Mouse (Mus musculus) forebrain, embryonic 10.5 days (tissue): ENCODE measurements around the gene Gm28042. TPM values are rescaled to one million over a fixed set of nuclear protein-coding genes. Genes with fewer than 3 reads are reported as not detected.
A peak's percentile ranks its signal among the peaks of the same experiment; 100 is the strongest.

Experiments
- DNase-seq: peaks from one replicate; pipeline ENCODE4 v3.0.0-alpha.2; 2017; ENCODE audit warnings: low spot score; ENCODE audit errors: extremely low spot score
- H3K27ac ChIP-seq: fragments of 300-500 bp; sonication (generic); 2 replicates; pipeline ENCODE4 v1.5.1; 2016; ENCODE audit warnings: mild to moderate bottlenecking
- H3K27me3 ChIP-seq: fragments of 300-500 bp; sonication (generic); 2 replicates; pipeline ENCODE4 v1.6.1; 2016; ENCODE audit warnings: mild to moderate bottlenecking; ENCODE audit not compliant: poor library complexity, severe bottlenecking
- H3K36me3 ChIP-seq: fragments of 300-500 bp; sonication (generic); replicated peaks from 2 replicates; pipeline ENCODE4 v1.6.1; 2016; ENCODE audit warnings: mild to moderate bottlenecking, moderate library complexity
- H3K4me1 ChIP-seq: fragments of 300-500 bp; sonication (generic); 2 replicates; pipeline ENCODE4 v1.6.1; 2016
- H3K4me3 ChIP-seq: fragments of 300-500 bp; sonication (generic); 2 replicates; pipeline ENCODE4 v1.5.1; 2016; ENCODE audit warnings: mild to moderate bottlenecking, moderate library complexity
- H3K9me3 ChIP-seq: fragments of 300-500 bp; sonication (generic); 2 replicates; pipeline ENCODE4 v1.6.1; 2016; ENCODE audit warnings: mild to moderate bottlenecking, moderate library complexity
- WGBS: fragments of 180-500 bp; shearing (Covaris S2); methylation state at CpG from one replicate; pipeline ENCODE4 v1.1.7; 2016; 5-methylcytosine and 5-hydroxymethylcytosine counted together
- polyA plus RNA-seq: library from polyadenylated mRNA; unstranded; fragments of >200 nt; fragmentation: Nextera tagmentation; extraction: Ambion mirVana; gene quantifications from 2 replicates; pipeline ENCODE4 v1.2.1, GENCODE M21; 2016

Gm28042 gene
- 4.2 and 5.9 TPM in 2 replicates for polyA plus RNA-seq

DNA sequence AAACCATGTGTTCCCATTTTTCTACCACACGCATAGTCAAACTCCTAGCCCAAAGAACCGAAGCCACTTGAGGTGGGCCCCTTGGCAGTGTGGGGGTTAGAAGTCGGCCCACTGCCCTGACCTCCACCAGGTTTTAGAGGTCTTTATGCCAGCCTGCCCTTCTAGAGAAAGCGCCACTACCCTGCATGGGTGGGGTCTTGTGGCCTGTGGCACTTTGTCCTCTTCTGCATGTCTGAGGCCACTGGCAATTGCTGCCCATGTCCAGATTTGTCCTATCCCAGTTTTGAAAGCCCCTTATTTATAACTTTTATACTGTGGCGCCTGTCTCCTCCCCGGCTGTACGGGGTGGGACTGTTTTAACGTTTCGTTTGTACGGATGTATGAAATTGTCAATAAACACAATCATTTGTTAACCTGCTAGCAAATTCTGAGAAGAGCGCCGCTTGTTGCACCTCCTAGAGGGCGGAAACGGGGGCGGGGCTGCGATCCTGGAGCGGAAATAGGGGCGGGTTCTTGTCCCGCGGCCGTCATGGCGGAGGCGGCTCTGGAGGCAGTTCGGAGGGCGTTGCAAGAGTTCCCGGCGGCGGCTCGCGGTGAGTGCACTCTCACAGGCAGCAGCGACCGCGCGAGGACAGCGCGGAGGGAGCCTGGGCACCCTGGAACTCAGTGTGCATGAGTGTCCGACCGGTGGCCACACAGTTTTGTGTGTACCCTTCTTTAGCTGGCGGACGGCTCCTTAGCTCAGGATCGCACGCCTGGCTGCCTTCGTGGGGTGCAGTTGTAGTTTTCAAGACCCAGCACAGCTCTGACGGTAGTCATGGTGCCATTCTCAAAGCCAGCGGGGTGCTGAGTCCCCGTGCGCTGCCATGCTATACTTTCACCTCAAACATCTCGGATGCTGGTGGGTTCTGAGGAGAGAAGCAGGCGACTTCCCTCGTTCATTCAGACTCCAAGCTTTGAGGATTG lies at the start of gene Gm28042, which contains the start of gene Jmjd7:
Gm28042 (plus strand) TSS at position 510 of the 966 bp plus-strand sequence.
Jmjd7 (plus strand) TSS at position 500 of the 966 bp plus-strand sequence.
- Histone ChIP-seq H3K36me3 (peaks cover 68% of the 10 kb centered on the region), H3K4me3 (peak within 1 kb of the TSS; percentile 88), H3K9me3 (no peaks in the 10 kb centered on the region), H3K27me3 (no peaks in the 10 kb centered on the region), H3K27ac (peak within 1 kb of the TSS; percentile 94), H3K4me1 (peaks cover 19% of the 10 kb centered on the region)
- 6% methylated on average over 50 of the region's 50 CpGs for WGBS
- peak; percentile 87 for DNase-seq

GRCm38 (mm10) chr2:119980343-119980986 lies 46.8 kb upstream of the Gm28042 start:
- Histone ChIP-seq H3K36me3 (peaks cover 9% of the 10 kb centered on the region; the same call in 1 of the 2 replicates), H3K4me3 (no peak overlapping the region), H3K27me3 (no peaks in the 10 kb centered on the region), H3K4me1 (peaks cover 5% of the 10 kb centered on the region), H3K27ac (no peak overlapping the region), H3K9me3 (no peaks in the 10 kb centered on the region)
- DNase-seq, result no peak
- 92% methylated on average over 7 of the region's 7 CpGs for WGBS

GRCm38 (mm10) chr2:119981631-119982030 lies 45.7 kb upstream of the Gm28042 start:
- 71% methylated on average over 2 of the region's 2 CpGs for WGBS
- H3K27ac ChIP-seq, result no peak overlapping the region
- peaks cover 9% of the 10 kb centered on the region; the same call in 1 of the 2 replicates for H3K36me3 ChIP-seq
- no peaks in the 10 kb centered on the region for H3K27me3 ChIP-seq
- no peak overlapping the region for H3K4me3 ChIP-seq
- DNase-seq, result no peak
- peaks cover 12% of the 10 kb centered on the region for H3K4me1 ChIP-seq
- no peaks in the 10 kb centered on the region for H3K9me3 ChIP-seq

DNA sequence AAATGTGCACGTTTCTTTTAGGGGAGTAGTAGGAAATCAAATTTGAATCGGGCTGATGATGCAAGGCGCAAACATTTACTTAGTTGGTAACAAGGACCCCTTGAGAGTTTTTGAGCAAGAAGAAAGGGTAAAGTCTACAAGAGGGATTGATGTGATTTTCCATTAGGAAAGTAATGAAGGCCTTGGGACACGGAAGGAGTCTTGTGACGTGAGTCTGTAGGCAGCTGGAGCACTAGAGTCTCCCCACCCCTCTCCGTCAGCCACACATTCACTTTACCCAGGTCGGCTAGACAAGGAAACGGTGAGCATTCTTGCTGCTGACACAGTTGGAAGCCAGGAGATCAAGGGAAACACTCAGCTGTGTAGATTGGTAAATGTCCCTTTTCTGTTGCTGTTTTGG lies 41.4 kb upstream of the Gm28042 start:
- H3K9me3 ChIP-seq, result no peaks in the 10 kb centered on the region
- no peak for DNase-seq
- H3K4me1 ChIP-seq, result peaks cover 7% of the 10 kb centered on the region; the same call in 1 of the 2 replicates
- H3K36me3 ChIP-seq, result peaks cover 9% of the 10 kb centered on the region; the same call in 1 of the 2 replicates
- no peak overlapping the region for H3K27ac ChIP-seq
- no peaks in the 10 kb centered on the region for H3K27me3 ChIP-seq
- no peak overlapping the region for H3K4me3 ChIP-seq
- 75% methylated on average over 8 of the region's 8 CpGs for WGBS

GRCm38 (mm10) chr2:119986369-119986768 lies 40.9 kb upstream of the Gm28042 start:
- Histone ChIP-seq H3K36me3 (peaks cover 8% of the 10 kb centered on the region; the same call in 1 of the 2 replicates), H3K9me3 (no peaks in the 10 kb centered on the region), H3K4me1 (peaks cover 7% of the 10 kb centered on the region; the same call in 1 of the 2 replicates), H3K27me3 (no peaks in the 10 kb centered on the region), H3K4me3 (no peak overlapping the region), H3K27ac (no peak overlapping the region)
- DNase-seq, result no peak
- WGBS, result 88% methylated on average over 6 of the region's 6 CpGs

- no peaks in the 10 kb centered on the region; the same call in 1 of the 2 replicates for H3K36me3 ChIP-seq
- 0 out of 2 replicates have a peak, but pooled peaks cover 7% of the 10 kb centered on the region for H3K4me1 ChIP-seq
- WGBS, result 91% methylated on average over 2 of the region's 2 CpGs
- H3K4me3 ChIP-seq, result no peak overlapping the region
- no peaks in the 10 kb centered on the region for H3K27me3 ChIP-seq
- H3K27ac ChIP-seq, result no peak overlapping the region
- H3K9me3 ChIP-seq, result no peaks in the 10 kb centered on the region
- no peak for DNase-seq
These were observed 39.9 kb upstream of the Gm28042 start for GRCm38 (mm10) chr2:119987441-119987840.

GRCm38 (mm10) chr2:119988952-119989351 lies 38.3 kb upstream of the Gm28042 start:
- no peaks in the 10 kb centered on the region for H3K9me3 ChIP-seq
- no peaks in the 10 kb centered on the region for H3K27me3 ChIP-seq
- DNase-seq, result no peak
- no peaks in the 10 kb centered on the region for H3K36me3 ChIP-seq
- 92% methylated on average over 4 of the region's 4 CpGs for WGBS
- 0 out of 2 replicates have a peak, but pooled peaks cover 7% of the 10 kb centered on the region for H3K4me1 ChIP-seq
- no peak overlapping the region for H3K27ac ChIP-seq
- no peak overlapping the region for H3K4me3 ChIP-seq

DNA sequence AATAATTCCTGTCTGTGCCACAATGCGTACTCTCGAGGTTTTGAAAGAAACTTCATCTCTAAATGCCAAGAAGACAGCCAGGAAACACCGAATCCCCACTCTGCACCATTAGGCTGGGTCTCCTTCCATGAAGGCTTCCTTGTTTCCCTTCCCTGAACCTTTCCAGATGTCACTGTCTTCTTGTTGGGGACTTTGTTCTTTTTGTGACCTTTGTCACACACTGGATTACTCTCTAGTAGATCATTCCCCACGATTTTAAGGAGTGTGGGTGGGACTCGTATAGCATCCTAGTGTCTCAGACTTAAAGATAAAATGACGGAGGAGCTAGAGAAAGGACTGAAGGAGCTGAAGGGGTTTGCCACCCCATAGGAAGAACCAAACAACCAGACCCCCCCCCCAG lies 36.4 kb upstream of the Gm28042 start:
- no peaks in the 10 kb centered on the region for H3K9me3 ChIP-seq
- no peak overlapping the region for H3K4me3 ChIP-seq
- H3K27me3 ChIP-seq, result no peaks in the 10 kb centered on the region
- 88% methylated on average over 6 of the region's 6 CpGs for WGBS
- H3K4me1 ChIP-seq, result peaks cover 16% of the 10 kb centered on the region; the same call in 1 of the 2 replicates
- no peaks in the 10 kb centered on the region for H3K36me3 ChIP-seq
- no peak overlapping the region for H3K27ac ChIP-seq
- no peak for DNase-seq

DNA sequence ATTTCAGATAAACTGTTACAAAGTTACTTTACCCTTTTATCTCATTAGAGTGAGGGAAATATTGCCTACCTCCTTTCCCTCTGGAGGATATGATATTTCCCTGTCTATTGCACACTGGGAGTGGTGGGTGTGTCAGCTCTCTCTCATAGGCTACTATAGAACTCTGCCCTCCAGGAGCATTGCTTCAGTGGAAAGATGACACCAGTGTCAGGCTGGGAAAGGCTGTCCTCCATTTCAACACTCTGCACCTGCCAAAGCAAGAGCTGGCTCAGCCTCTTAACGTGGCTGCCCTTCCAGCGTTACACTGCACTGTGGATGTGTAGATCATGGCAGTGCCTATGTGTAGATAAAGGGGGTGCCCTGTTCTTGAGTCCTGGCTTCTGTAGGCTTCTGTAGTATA lies 34.9 kb upstream of the Gm28042 start:
- WGBS, result 89% methylated on average over 2 of the region's 2 CpGs
- peaks cover 9% of the 10 kb centered on the region; the same call in 1 of the 2 replicates for H3K4me1 ChIP-seq
- no peaks in the 10 kb centered on the region; the same call in 1 of the 2 replicates for H3K36me3 ChIP-seq
- H3K4me3 ChIP-seq, result no peak overlapping the region
- no peak for DNase-seq
- H3K27ac ChIP-seq, result no peak overlapping the region
- H3K27me3 ChIP-seq, result no peaks in the 10 kb centered on the region
- no peaks in the 10 kb centered on the region for H3K9me3 ChIP-seq

GRCm38 (mm10) chr2:119993515-119993914 lies 33.8 kb upstream of the Gm28042 start:
- H3K36me3 ChIP-seq, result no peaks in the 10 kb centered on the region; the same call in 1 of the 2 replicates
- no peak overlapping the region for H3K27ac ChIP-seq
- WGBS, result 65% methylated on average over 2 of the region's 2 CpGs
- no peaks in the 10 kb centered on the region for H3K9me3 ChIP-seq
- H3K4me1 ChIP-seq, result peaks cover 9% of the 10 kb centered on the region; the same call in 1 of the 2 replicates
- DNase-seq, result no peak
- no peaks in the 10 kb centered on the region for H3K27me3 ChIP-seq
- H3K4me3 ChIP-seq, result no peak overlapping the region

GRCm38 (mm10) chr2:119994839-119995238 lies 32.5 kb upstream of the Gm28042 start:
- 91% methylated on average over 6 of the region's 6 CpGs for WGBS
- DNase-seq, result no peak
- Histone ChIP-seq H3K4me3 (no peak overlapping the region), H3K4me1 (peaks cover 9% of the 10 kb centered on the region; the same call in 1 of the 2 replicates), H3K27me3 (no peaks in the 10 kb centered on the region), H3K36me3 (peaks cover 7% of the 10 kb centered on the region; the same call in 1 of the 2 replicates), H3K27ac (no peak overlapping the region), H3K9me3 (no peaks in the 10 kb centered on the region)
